Mouse (Mus musculus) hindbrain, embryonic 12.5 days (tissue): ENCODE results near the gene Sccpdh. TPM values are rescaled to one million over a fixed set of nuclear protein-coding genes. Genes with fewer than 3 reads are reported as not detected.
"Not testable (repeated sequence)": the region's sequence is repeated elsewhere in the genome, so short reads cannot be mapped to it uniquely, and the experiment has no call there.

Experiments used
- ATAC-seq: fragments of 200-750 bp; cut with Nextera tagmentation; 2 replicates; pipeline ENCODE4 v1.8.0; 2017; ENCODE audit warnings: moderate TSS enrichment; ENCODE audit not compliant: low FRiP score
- H3K27ac ChIP-seq: fragments of 300-500 bp; sonication (generic); 2 replicates; pipeline ENCODE4 v1.5.1; 2016; ENCODE audit warnings: mild to moderate bottlenecking
- H3K27me3 ChIP-seq: fragments of 300-500 bp; sonication (generic); 2 replicates; pipeline ENCODE4 v1.6.1; 2016; ENCODE audit warnings: mild to moderate bottlenecking
- H3K36me3 ChIP-seq: fragments of 300-500 bp; sonication (generic); 2 replicates; pipeline ENCODE4 v1.6.1; 2016; ENCODE audit warnings: mild to moderate bottlenecking
- H3K4me1 ChIP-seq: fragments of 300-500 bp; sonication (generic); 2 replicates; pipeline ENCODE4 v1.6.1; 2016
- H3K4me2 ChIP-seq: fragments of 300-500 bp; sonication (generic); replicated peaks from 2 replicates; pipeline ENCODE4 v1.6.1; 2016; ENCODE audit warnings: mild to moderate bottlenecking
- H3K4me3 ChIP-seq: fragments of 300-500 bp; sonication (generic); 2 replicates; pipeline ENCODE4 v1.5.1; 2016; ENCODE audit warnings: mild to moderate bottlenecking
- H3K9ac ChIP-seq: fragments of 300-500 bp; sonication (generic); 2 replicates; pipeline ENCODE4 v1.6.1; 2016; ENCODE audit warnings: mild to moderate bottlenecking, moderate library complexity
- H3K9me3 ChIP-seq: fragments of 300-500 bp; sonication (generic); replicated peaks from 2 replicates; pipeline ENCODE4 v1.6.1; 2016; ENCODE audit warnings: mild to moderate bottlenecking
- WGBS: fragments of 180-500 bp; shearing (Covaris S2); methylation state at CpG from one replicate; pipeline ENCODE4 v1.1.7; 2016; 5-methylcytosine and 5-hydroxymethylcytosine counted together
- polyA plus RNA-seq: library from polyadenylated mRNA; unstranded; fragments of >200 nt; fragmentation: Nextera tagmentation; extraction: Ambion mirVana; gene quantifications from 2 replicates; pipeline ENCODE4 v1.2.1, GENCODE M21; 2016

The Sccpdh gene
- polyA plus RNA-seq, 1 experiment from 2014 or later: 112 TPM

- Histone ChIP-seq H3K27me3 (no peaks in the 10 kb centered on the region), H3K4me2 (no peak overlapping the region), H3K4me3 (no peak overlapping the region), H3K4me1 (no peaks in the 10 kb centered on the region), H3K9ac (no peak overlapping the region), H3K36me3 (peaks cover 78% of the 10 kb centered on the region), H3K9me3 (no peaks in the 10 kb centered on the region), H3K27ac (no peak overlapping the region)
- 97% methylated on average over 2 of the region's 2 CpGs for WGBS
- ATAC-seq: no peak
Observed at GRCm38 (mm10) chr1:179677031-179677430, 9.0 kb downstream of the Sccpdh start.

GRCm38 (mm10) chr1:179679326-179679725, 11.3 kb downstream of the Sccpdh start:
- H3K9ac ChIP-seq: no peak overlapping the region
- H3K36me3 ChIP-seq: peaks cover 73% of the 10 kb centered on the region
- WGBS: 95% methylated on average over 4 of the region's 4 CpGs
- ATAC-seq: no peak
- no peaks in the 10 kb centered on the region for H3K4me1 ChIP-seq
- no peak overlapping the region for H3K4me3 ChIP-seq
- H3K9me3 ChIP-seq: no peaks in the 10 kb centered on the region
- H3K27ac ChIP-seq: no peak overlapping the region
- no peak overlapping the region for H3K4me2 ChIP-seq
- no peaks in the 10 kb centered on the region for H3K27me3 ChIP-seq

GRCm38 (mm10) chr1:179682753-179683152, 14.7 kb downstream of the Sccpdh start:
- WGBS: 94% methylated on average over 10 of the region's 10 CpGs
- peaks cover 81% of the 10 kb centered on the region for H3K36me3 ChIP-seq
- H3K9me3 ChIP-seq, ATAC-seq, H3K27ac ChIP-seq, H3K9ac ChIP-seq, H3K4me3 ChIP-seq, H3K27me3 ChIP-seq, H3K4me2 ChIP-seq, H3K4me1 ChIP-seq: not testable (repeated sequence)

GRCm38 (mm10) chr1:179686348-179686747, 18.3 kb downstream of the Sccpdh start:
- no peaks in the 10 kb centered on the region for H3K4me1 ChIP-seq

GRCm38 (mm10) chr1:179686781-179687180, 18.8 kb downstream of the Sccpdh start:
- Histone ChIP-seq H3K9ac (no peak overlapping the region), H3K4me2 (no peak overlapping the region), H3K4me3 (no peak overlapping the region), H3K36me3 (peaks cover 52% of the 10 kb centered on the region), H3K4me1 (no peaks in the 10 kb centered on the region), H3K9me3 (no peaks in the 10 kb centered on the region), H3K27ac (no peak overlapping the region), H3K27me3 (no peaks in the 10 kb centered on the region)
- ATAC-seq: no peak
- 85% methylated on average over 5 of the region's 5 CpGs for WGBS

More at GRCm38 (mm10) chr1:179686348-179686747, 18.3 kb downstream of the Sccpdh start:
- H3K9ac ChIP-seq: no peak overlapping the region
- no peaks in the 10 kb centered on the region for H3K9me3 ChIP-seq
- ATAC-seq: no peak
- H3K36me3 ChIP-seq: peaks cover 55% of the 10 kb centered on the region
- 91% methylated on average over 6 of the region's 6 CpGs for WGBS
- no peaks in the 10 kb centered on the region for H3K27me3 ChIP-seq
- H3K27ac ChIP-seq: no peak overlapping the region
- no peak overlapping the region for H3K4me2 ChIP-seq
- H3K4me3 ChIP-seq: no peak overlapping the region

- no peak for ATAC-seq
- Histone ChIP-seq H3K36me3 (peaks cover 47% of the 10 kb centered on the region), H3K4me2 (no peak overlapping the region), H3K4me1 (no peaks in the 10 kb centered on the region), H3K27ac (no peak overlapping the region), H3K4me3 (no peak overlapping the region), H3K9me3 (no peaks in the 10 kb centered on the region), H3K27me3 (no peaks in the 10 kb centered on the region), H3K9ac (no peak overlapping the region)
- WGBS: 76% methylated on average over 1 of the region's 1 CpGs
Observed at GRCm38 (mm10) chr1:179687305-179687704, 19.3 kb downstream of the Sccpdh start.

- Histone ChIP-seq H3K36me3 (peaks cover 43% of the 10 kb centered on the region), H3K4me1 (no peaks in the 10 kb centered on the region), H3K9me3 (no peaks in the 10 kb centered on the region), H3K4me2 (no peak overlapping the region), H3K27ac (no peak overlapping the region), H3K9ac (no peak overlapping the region), H3K27me3 (no peaks in the 10 kb centered on the region), H3K4me3 (no peak overlapping the region)
- 95% methylated on average over 3 of the region's 3 CpGs for WGBS
- ATAC-seq: no peak
Observed at GRCm38 (mm10) chr1:179687966-179688365, 20.0 kb downstream of the Sccpdh start.

GRCm38 (mm10) chr1:179688415-179688814, 20.4 kb downstream of the Sccpdh start:
- no peak overlapping the region for H3K27ac ChIP-seq
- H3K4me1 ChIP-seq: no peaks in the 10 kb centered on the region
- H3K4me2 ChIP-seq: no peak overlapping the region
- no peak overlapping the region for H3K4me3 ChIP-seq
- ATAC-seq: no peak
- no peak overlapping the region for H3K9ac ChIP-seq
- H3K27me3 ChIP-seq: no peaks in the 10 kb centered on the region
- 88% methylated on average over 6 of the region's 6 CpGs for WGBS
- peaks cover 38% of the 10 kb centered on the region for H3K36me3 ChIP-seq
- H3K9me3 ChIP-seq: no peaks in the 10 kb centered on the region

GRCm38 (mm10) chr1:179688914-179689313, 20.9 kb downstream of the Sccpdh start:
- 55% methylated on average over 5 of the region's 5 CpGs for WGBS
- H3K36me3 ChIP-seq: peaks cover 33% of the 10 kb centered on the region
- H3K4me3 ChIP-seq: no peak overlapping the region
- no peak for ATAC-seq
- H3K27me3 ChIP-seq: no peaks in the 10 kb centered on the region
- no peaks in the 10 kb centered on the region for H3K4me1 ChIP-seq
- H3K4me2 ChIP-seq: no peak overlapping the region
- no peak overlapping the region for H3K27ac ChIP-seq
- no peaks in the 10 kb centered on the region for H3K9me3 ChIP-seq
- H3K9ac ChIP-seq: no peak overlapping the region

- no peaks in the 10 kb centered on the region for H3K27me3 ChIP-seq
- no peaks in the 10 kb centered on the region for H3K9me3 ChIP-seq
- no peak overlapping the region for H3K4me3 ChIP-seq
- peaks cover 30% of the 10 kb centered on the region for H3K36me3 ChIP-seq
- 73% methylated on average over 6 of the region's 6 CpGs for WGBS
- ATAC-seq: no peak
- no peak overlapping the region for H3K27ac ChIP-seq
- no peak overlapping the region for H3K9ac ChIP-seq
- H3K4me1 ChIP-seq: no peaks in the 10 kb centered on the region
- no peak overlapping the region for H3K4me2 ChIP-seq
Observed at GRCm38 (mm10) chr1:179689479-179689878, 21.5 kb downstream of the Sccpdh start.

- no peak overlapping the region for H3K27ac ChIP-seq
- no peak overlapping the region for H3K4me2 ChIP-seq
- no peak overlapping the region for H3K9ac ChIP-seq
- H3K4me3 ChIP-seq: no peak overlapping the region
- H3K9me3 ChIP-seq: no peaks in the 10 kb centered on the region
- H3K4me1 ChIP-seq: no peaks in the 10 kb centered on the region
- no peak for ATAC-seq
- no peaks in the 10 kb centered on the region for H3K27me3 ChIP-seq
- no peaks in the 10 kb centered on the region for H3K36me3 ChIP-seq
- WGBS: 85% methylated on average over 3 of the region's 3 CpGs
Observed at GRCm38 (mm10) chr1:179704150-179704549, 36.1 kb downstream of the Sccpdh start.

- no peak overlapping the region for H3K9ac ChIP-seq
- no peak for ATAC-seq
- no peaks in the 10 kb centered on the region for H3K9me3 ChIP-seq
- WGBS: 92% methylated on average over 6 of the region's 6 CpGs
- H3K4me2 ChIP-seq: no peak overlapping the region
- H3K36me3 ChIP-seq: no peaks in the 10 kb centered on the region
- H3K4me3 ChIP-seq: no peak overlapping the region
- no peaks in the 10 kb centered on the region for H3K27me3 ChIP-seq
- no peaks in the 10 kb centered on the region for H3K4me1 ChIP-seq
- no peak overlapping the region for H3K27ac ChIP-seq
Observed at GRCm38 (mm10) chr1:179705154-179705553, 37.1 kb downstream of the Sccpdh start.

GRCm38 (mm10) chr1:179709390-179709789, 41.4 kb downstream of the Sccpdh start:
- Histone ChIP-seq H3K27me3 (no peaks in the 10 kb centered on the region), H3K36me3 (no peaks in the 10 kb centered on the region), H3K9me3 (no peaks in the 10 kb centered on the region), H3K4me1 (no peaks in the 10 kb centered on the region), H3K4me2 (no peak overlapping the region), H3K9ac (no peak overlapping the region), H3K27ac (no peak overlapping the region), H3K4me3 (no peak overlapping the region)
- 81% methylated on average over 6 of the region's 6 CpGs for WGBS
- no peak for ATAC-seq
